Mouse (Mus musculus) testis, adult 2 months (tissue): ENCODE results near the gene Rfx4.

ENCODE experiments used
- CTCF ChIP-seq: fragments of 200-500 bp; IDR thresholded peaks from 2 replicates; pipeline ENCODE4 v1.5.1; 2012; ENCODE audit warnings: low read depth, mild to moderate bottlenecking, inconsistent platforms, low read length, moderate library complexity; ENCODE audit not compliant: control insufficient read depth, insufficient read depth, insufficient replicate concordance
- POLR2A ChIP-seq: fragments of 200-500 bp; IDR thresholded peaks from 2 replicates; pipeline ENCODE4 v1.6.1; 2012; ENCODE audit warnings: low read depth, mild to moderate bottlenecking, inconsistent platforms, low read length, moderate library complexity; ENCODE audit not compliant: control insufficient read depth

- TF ChIP-seq CTCF (no peak), POLR2A (no peak)
These were observed 64.4 kb downstream of the Rfx4 start for GRCm38 (mm10) chr10:84820230-84820629.
